Mouse (Mus musculus): ENCODE data around the gene Adamts15. TPM values are rescaled to one million over a fixed set of nuclear protein-coding genes. Genes with fewer than 3 reads are reported as not detected.

Adamts15 gene
- polyA plus RNA-seq, 1 experiment from 2014 or later, result 0.03 TPM

GRCm38 (mm10) chr9:30943341-30943740 lies 21.1 kb upstream of the Adamts15 start:
- no peaks in the 10 kb centered on the region for H3K36me3 ChIP-seq (ENCODE audit: inconsistent target)
- WGBS (ENCODE audit: missing documents), result 6% methylated on average over 14 of the region's 14 CpGs
- H3K79me2 ChIP-seq (ENCODE audit: inconsistent target), result no peaks in the 10 kb centered on the region
- H3K4me3 ChIP-seq (ENCODE audit: inconsistent target), result no peak overlapping the region
- no peak overlapping the region for H3K27ac ChIP-seq

DNA sequence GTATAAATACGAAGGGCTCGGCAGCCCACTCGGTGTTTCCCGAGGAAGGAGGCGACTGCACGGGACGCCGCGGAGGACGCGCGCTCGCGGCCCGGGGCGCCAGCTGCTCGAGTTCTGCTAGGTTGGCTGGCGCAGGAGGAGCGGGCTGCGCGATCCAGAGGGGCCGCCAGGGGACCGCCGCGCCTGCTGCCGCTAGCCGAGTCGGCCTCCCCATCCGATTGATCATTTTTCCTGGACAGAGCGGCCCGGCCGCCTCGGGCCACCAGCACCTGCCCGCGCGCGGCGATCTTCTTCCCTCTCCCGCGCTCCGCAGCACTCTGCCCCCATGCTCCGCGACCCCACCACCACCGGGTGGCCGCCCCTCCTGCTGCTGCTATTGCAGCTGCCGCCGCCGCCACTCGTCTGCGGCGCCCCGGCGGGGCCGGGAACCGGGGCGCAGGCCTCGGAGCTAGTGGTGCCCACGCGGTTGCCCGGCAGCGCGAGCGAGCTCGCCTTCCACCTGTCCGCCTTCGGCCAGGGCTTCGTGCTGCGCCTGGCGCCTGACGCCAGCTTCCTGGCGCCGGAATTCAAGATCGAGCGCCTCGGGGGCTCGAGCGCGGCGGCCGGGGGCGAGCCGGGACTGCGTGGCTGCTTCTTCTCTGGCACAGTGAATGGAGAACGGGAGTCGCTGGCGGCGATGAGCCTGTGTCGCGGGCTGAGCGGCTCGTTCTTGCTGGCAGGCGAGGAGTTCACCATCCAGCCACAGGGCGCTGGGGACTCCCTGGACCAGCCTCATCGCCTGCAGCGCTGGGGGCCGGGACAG lies 20.5 kb upstream of the Adamts15 start, which contains the start of gene Adamts8:
Gene Adamts8, plus strand, starts transcription at position 51 of the 802 bp plus-strand sequence.
- Histone ChIP-seq H3K27ac (no peak within 1 kb of the TSS), H3K4me3 (ENCODE audit: inconsistent target) (no peak within 1 kb of the TSS), H3K36me3 (ENCODE audit: inconsistent target) (no peaks in the 10 kb centered on the region), H3K79me2 (ENCODE audit: inconsistent target) (no peaks in the 10 kb centered on the region)
- 2% methylated on average over 88 of the region's 96 CpGs for WGBS (ENCODE audit: missing documents)

GRCm38 (mm10) chr9:30940328-30940727 lies 18.1 kb upstream of the Adamts15 start:
- Histone ChIP-seq H3K36me3 (ENCODE audit: inconsistent target) (no peaks in the 10 kb centered on the region), H3K4me3 (ENCODE audit: inconsistent target) (no peak overlapping the region), H3K79me2 (ENCODE audit: inconsistent target) (no peaks in the 10 kb centered on the region), H3K27ac (no peak overlapping the region)
- WGBS (ENCODE audit: missing documents), result 8% methylated on average over 6 of the region's 6 CpGs

- no peak overlapping the region for H3K4me3 ChIP-seq (ENCODE audit: inconsistent target)
- H3K36me3 ChIP-seq (ENCODE audit: inconsistent target), result no peaks in the 10 kb centered on the region
- WGBS (ENCODE audit: missing documents), result 27% methylated on average over 9 of the region's 9 CpGs
- H3K79me2 ChIP-seq (ENCODE audit: inconsistent target), result no peaks in the 10 kb centered on the region
- no peak overlapping the region for H3K27ac ChIP-seq
Observed at GRCm38 (mm10) chr9:30936674-30937438, 14.6 kb upstream of the Adamts15 start.

DNA sequence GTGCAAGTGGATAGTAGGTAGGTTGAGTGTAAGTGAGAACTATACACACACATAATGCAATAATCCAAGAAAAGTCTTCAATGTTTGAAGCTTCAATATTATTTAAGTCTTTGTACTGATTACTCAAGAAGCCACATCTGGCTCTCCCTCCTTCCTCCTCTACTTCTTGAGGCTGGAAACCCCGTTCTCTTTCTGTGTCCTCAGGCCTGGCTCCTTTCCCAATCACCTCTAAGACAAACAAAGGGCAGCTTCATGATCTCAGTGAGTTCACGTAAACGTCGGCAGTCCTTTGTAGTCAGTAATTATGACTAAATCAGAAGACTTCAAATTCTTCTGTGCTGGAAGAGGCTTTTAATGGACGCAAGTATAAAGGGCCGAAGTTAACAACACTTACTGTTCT lies 12.6 kb upstream of the Adamts15 start:
- WGBS (ENCODE audit: missing documents), result 78% methylated on average over 6 of the region's 6 CpGs
- Histone ChIP-seq H3K79me2 (ENCODE audit: inconsistent target) (no peaks in the 10 kb centered on the region), H3K27ac (no peak overlapping the region), H3K4me3 (ENCODE audit: inconsistent target) (no peak overlapping the region), H3K36me3 (ENCODE audit: inconsistent target) (no peaks in the 10 kb centered on the region)

DNA sequence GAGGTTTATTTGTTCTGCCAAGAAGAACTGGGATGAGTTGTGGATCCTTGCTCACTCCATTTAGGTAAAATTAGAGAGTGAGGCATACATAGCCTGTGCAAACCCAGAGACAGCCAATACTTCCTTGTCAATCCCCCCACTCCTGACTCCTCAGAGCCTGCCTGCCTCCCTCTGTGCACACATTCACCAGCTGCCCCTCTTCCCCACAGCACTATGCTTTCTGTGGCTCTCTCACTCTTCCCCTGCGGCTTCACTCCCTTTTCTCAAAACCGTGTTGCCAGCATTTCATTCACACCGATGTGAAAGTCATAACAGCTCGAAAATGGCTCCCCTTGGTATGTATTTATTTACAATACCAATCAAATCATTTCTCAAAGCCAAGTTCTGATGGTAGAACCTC lies 10.1 kb upstream of the Adamts15 start:
- no peaks in the 10 kb centered on the region for H3K36me3 ChIP-seq (ENCODE audit: inconsistent target)
- H3K27ac ChIP-seq, result no peak overlapping the region
- WGBS (ENCODE audit: missing documents), result 82% methylated on average over 4 of the region's 4 CpGs
- no peaks in the 10 kb centered on the region for H3K79me2 ChIP-seq (ENCODE audit: inconsistent target)
- H3K4me3 ChIP-seq (ENCODE audit: inconsistent target), result no peak overlapping the region

GRCm38 (mm10) chr9:30928759-30929158 lies 6.5 kb upstream of the Adamts15 start:
- 96% methylated on average over 2 of the region's 2 CpGs for WGBS (ENCODE audit: missing documents)
- Histone ChIP-seq H3K36me3 (ENCODE audit: inconsistent target) (no peaks in the 10 kb centered on the region), H3K4me3 (ENCODE audit: inconsistent target) (no peak overlapping the region), H3K79me2 (ENCODE audit: inconsistent target) (no peaks in the 10 kb centered on the region), H3K27ac (no peak overlapping the region)

DNA sequence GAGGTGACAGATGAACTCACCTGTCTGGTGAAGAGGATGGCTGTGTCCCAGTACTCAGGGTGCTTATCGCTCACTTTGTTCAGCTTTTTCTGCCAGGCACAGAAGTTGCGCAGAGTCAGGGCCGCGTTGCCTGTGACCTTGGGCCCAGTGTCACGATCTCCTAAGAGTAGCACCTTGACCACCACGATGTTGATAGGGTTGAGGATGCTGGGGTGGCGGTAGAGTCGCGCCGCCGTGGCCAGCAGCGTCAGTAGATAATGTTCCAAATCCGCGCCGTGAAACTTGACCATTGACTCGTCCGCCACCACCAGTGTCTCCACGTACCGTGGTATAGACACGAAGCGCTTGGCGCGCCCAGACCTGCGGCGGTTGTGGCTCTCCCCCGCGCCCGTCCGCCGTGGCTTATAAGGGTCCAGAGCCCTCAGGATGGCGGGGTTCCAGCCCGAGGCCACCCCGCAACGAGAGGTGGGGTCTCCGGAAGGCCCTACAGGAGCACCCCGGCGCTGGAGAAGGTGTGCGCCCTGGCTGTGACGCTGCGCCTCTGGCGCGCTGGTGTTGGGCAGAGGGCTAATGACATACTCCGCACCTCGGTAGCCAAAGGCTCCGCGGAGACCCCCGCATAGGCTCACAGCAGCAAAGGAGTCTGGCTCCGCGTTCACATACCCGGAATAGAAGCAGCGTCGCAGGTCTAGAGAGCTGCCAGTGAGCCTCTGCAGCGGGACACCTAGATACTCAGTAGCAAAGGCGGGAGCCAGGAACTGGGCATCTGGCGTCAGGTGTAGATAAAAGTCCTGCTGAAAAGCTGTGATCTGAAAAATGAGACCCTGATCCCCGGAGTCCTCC lies 770 bp downstream of the Adamts15 start:
- H3K27ac ChIP-seq, result no peak overlapping the region
- H3K36me3 ChIP-seq (ENCODE audit: inconsistent target), result no peaks in the 10 kb centered on the region
- no peaks in the 10 kb centered on the region for H3K79me2 ChIP-seq (ENCODE audit: inconsistent target)
- WGBS (ENCODE audit: missing documents), result 12% methylated on average over 56 of the region's 56 CpGs
- no peak overlapping the region for H3K4me3 ChIP-seq (ENCODE audit: inconsistent target)

- no peaks in the 10 kb centered on the region for H3K36me3 ChIP-seq (ENCODE audit: inconsistent target)
- no peaks in the 10 kb centered on the region for H3K79me2 ChIP-seq (ENCODE audit: inconsistent target)
- no peak overlapping the region for H3K4me3 ChIP-seq (ENCODE audit: inconsistent target)
- no peak overlapping the region for H3K27ac ChIP-seq
- WGBS (ENCODE audit: missing documents), result 40% methylated on average over 6 of the region's 6 CpGs
Observed at GRCm38 (mm10) chr9:30920736-30921135, 1.5 kb downstream of the Adamts15 start.

GRCm38 (mm10) chr9:30919686-30920085 lies 2.6 kb downstream of the Adamts15 start:
- WGBS (ENCODE audit: missing documents), result 82% methylated on average over 9 of the region's 9 CpGs
- Histone ChIP-seq H3K4me3 (ENCODE audit: inconsistent target) (no peak overlapping the region), H3K36me3 (ENCODE audit: inconsistent target) (no peaks in the 10 kb centered on the region), H3K79me2 (ENCODE audit: inconsistent target) (no peaks in the 10 kb centered on the region), H3K27ac (no peak overlapping the region)

- 63% methylated on average over 12 of the region's 12 CpGs for WGBS (ENCODE audit: missing documents)
- Histone ChIP-seq H3K27ac (no peak overlapping the region), H3K36me3 (ENCODE audit: inconsistent target) (no peaks in the 10 kb centered on the region), H3K4me3 (ENCODE audit: inconsistent target) (no peak overlapping the region), H3K79me2 (ENCODE audit: inconsistent target) (no peaks in the 10 kb centered on the region)
Observed at GRCm38 (mm10) chr9:30918466-30919356, 3.5 kb downstream of the Adamts15 start.

GRCm38 (mm10) chr9:30916266-30916968 lies 5.8 kb downstream of the Adamts15 start:
- no peaks in the 10 kb centered on the region for H3K79me2 ChIP-seq (ENCODE audit: inconsistent target)
- 88% methylated on average over 6 of the region's 6 CpGs for WGBS (ENCODE audit: missing documents)
- H3K4me3 ChIP-seq (ENCODE audit: inconsistent target), result no peak overlapping the region
- no peak overlapping the region for H3K27ac ChIP-seq
- no peaks in the 10 kb centered on the region for H3K36me3 ChIP-seq (ENCODE audit: inconsistent target)

DNA sequence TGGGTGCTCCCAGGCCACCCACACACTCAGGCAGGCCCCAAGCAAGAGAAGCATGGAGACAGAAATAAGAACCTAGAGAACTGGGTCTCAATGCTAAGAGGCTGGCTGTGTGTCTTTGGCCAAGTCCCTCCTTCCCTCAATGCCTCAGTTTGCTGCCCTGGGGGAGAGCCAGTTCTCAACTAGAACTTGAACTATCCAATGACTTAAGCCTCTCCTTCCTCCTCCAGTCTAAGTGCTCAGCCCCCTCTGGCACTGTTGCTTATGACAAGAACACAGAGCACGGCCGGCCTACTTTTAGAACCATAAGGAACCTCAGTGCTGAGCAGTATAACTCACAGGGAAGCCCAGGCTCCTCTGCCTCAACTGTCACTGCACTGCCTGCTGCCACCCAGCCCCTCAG lies 8.0 kb downstream of the Adamts15 start:
- H3K36me3 ChIP-seq (ENCODE audit: inconsistent target), result no peaks in the 10 kb centered on the region
- H3K27ac ChIP-seq, result no peak overlapping the region
- no peak overlapping the region for H3K4me3 ChIP-seq (ENCODE audit: inconsistent target)
- 100% methylated on average over 2 of the region's 2 CpGs for WGBS (ENCODE audit: missing documents)
- no peaks in the 10 kb centered on the region for H3K79me2 ChIP-seq (ENCODE audit: inconsistent target)
